Mouse (Mus musculus) 3T3-L1 (cell line): ENCODE results near the gene Jag2.

Source experiments
- DNase-seq: peaks from one replicate; pipeline ENCODE4 v3.0.0-alpha.2; 2015; ENCODE audit warnings: low read depth, low spot score

The Jag2 gene

DNA sequence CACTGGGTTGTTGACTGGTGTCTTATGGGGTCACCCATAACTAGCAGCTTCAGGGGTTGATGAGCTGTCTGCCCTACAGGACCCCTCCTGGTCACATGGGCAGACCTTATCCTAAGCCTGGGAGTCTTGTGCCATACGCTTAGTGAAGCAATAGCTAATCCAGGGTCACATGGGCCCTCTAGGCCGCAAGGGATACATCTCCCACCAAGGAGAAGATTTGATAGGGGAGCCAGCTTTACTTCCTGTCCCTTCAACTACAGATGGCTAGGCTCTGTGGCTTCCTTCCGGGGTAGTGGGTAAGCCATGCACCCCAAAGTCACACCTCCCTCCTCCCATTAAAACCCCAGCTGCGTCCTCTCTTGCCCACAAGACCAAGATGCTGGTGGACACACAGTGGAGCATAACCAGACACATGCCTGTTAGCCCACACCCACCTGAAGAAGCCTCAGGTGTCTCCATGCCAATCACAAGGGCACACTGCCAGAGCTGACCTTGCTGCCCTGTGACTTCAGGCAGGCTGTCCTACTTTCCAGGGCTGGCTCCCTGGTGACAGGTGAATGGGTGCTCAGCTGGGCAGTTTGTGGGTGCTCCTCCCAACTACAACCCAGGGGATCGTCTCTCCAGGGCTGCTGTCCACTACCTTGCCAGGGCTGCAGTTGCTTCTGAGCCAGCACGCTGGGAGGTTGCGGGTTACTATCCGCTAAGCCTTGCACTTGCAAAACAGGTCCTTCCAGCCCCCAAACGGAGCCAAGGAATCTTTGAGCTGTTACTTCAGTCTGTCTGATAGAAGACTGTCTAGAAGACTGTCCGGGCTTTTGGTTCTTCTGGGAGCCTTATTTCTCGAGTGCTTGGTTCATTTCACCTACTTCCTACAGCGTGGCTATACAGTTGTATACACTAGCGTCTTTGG, 61.1 kb downstream of the Jag2 start, which contains the start of gene Gpr132:
Gpr132 (minus strand) TSS at position 51 of the 910 bp plus-strand sequence.
- no peak for DNase-seq

DNA sequence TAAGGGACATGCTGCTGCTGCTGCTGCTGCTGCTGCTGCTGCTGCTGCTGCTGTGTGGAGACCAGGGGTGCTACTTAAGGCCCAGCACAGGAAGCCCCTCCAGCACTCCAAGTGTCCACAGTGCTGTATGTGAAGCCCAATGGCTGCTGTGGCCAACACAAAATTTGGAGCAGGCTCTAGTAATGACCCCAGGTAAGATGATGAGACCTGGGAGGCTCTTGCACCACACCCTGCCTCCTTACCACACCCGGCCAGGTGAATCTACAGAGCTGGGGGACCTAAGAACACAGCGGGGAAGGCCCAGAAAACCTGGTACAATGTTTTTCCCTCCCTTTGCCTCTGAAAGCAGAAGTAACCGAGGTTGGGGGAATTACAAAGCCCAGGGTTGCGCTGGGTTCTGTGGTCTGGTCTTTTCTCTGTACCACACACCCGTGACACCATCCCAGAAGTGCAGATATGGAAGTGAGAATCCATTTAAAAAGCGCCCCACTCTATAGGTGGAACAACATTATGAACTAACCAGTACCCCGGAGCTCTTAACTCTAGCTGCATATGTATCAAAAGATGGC, 62.4 kb downstream of the Jag2 start:
- no peak for DNase-seq

DNA sequence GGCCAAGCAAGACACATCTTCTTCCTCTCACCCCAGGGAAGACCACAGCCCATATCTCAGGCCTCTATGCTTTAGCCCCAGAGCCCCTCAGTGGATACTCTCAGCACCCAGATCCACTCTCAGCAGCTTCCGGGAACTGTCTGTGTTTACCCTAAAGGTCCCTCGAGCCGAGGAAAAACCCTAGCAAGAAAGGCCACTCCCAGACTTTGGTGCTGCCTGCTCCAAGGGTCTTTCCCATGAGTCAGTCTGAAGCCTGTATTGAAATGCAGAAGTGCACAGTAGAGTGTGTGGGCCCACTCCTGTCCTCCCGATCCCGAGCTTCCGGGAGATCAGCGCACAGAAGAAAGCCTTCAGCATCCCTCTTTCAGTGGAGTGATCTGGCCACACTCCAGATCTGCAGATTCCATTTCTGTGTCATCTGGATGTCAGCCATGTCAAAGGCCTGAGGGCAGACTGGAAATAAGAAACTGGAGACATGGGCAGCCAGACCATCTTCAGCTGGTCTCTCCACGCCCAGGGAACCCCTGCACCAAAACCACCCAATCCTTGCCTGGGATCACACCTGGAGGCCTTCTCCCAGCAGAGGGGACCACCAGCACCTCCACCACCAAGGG, 63.0 kb downstream of the Jag2 start:
- peak; percentile 93 for DNase-seq

DNA sequence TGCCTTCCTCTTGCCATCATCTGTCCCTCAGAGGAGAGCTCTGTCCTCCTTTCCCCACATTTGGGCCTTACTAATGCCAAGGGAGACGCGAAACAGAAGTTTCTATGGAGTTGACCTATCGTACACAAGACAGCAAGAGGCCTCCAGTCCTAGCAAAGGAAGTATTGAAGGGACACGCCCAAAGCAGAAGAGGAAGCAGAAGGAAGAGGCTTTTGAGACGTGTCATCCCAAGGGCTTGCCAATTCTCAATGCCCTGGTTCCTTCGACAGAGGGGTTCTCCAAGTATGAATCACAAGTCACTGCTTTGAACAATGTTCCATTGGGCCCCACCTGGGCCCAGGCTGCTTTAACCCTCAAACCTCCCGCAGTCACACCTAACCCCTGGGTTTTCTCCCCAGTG, 64.8 kb downstream of the Jag2 start:
- DNase-seq = peak; percentile 79

DNA sequence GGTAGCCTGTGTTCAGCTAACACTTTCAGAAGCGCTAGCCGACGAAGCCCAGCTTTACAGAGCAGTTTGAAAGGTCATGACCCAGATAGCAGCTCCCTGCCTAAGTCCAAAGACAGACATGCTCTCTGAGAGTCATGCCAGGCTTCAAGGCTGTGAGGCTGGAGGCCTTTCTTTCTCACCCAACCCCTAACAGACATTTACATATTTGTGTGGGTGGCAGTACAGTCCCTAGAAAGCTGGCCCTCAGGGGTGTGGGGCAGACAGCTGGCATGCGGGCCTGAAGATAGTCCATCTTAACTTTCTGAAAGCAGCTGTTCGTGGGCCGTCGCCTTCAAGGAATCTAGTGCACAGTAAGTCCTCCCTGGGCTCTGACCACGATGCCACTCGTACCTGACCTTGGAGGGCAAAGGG, 67.7 kb downstream of the Jag2 start:
- no peak for DNase-seq

DNA sequence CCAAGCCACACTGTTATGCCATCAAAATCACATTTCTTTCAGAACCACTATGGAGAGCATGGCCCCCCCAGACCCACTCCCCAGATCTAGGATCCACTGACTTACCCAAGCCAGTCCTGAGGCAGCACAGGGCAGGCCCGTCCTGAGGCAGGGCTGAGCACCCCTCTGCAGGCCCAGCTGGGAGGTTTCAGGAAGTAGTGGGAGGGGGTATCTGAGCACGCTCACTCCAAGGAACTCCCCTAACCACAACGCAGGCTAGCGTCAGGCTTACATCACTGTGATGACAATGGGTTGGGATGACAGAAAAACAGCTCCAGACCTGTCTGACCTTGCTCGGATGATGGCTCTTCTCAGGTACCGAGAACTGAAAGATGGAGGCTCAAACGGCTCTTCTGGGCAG, 68.8 kb downstream of the Jag2 start:
- DNase-seq = no peak

DNA sequence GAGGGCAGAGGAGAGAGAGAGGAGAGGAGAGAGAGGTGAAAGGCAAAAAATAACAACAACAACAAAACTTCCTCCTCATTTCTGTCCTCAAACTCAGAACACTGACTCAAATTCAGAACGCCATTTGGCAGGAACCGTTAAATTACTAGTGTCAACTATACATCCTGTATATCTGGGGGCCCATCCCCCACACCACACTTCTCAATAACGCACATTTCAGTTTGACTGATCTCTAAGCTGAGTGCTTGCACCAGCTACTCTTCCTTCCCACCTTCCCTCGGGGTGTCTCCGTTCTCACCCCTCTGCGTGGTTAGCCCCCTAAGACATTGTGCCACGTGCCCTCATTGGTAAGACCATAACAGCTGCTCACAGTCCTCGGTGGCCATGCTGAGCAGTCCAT, 69.6 kb downstream of the Jag2 start:
- DNase-seq = no peak

DNA sequence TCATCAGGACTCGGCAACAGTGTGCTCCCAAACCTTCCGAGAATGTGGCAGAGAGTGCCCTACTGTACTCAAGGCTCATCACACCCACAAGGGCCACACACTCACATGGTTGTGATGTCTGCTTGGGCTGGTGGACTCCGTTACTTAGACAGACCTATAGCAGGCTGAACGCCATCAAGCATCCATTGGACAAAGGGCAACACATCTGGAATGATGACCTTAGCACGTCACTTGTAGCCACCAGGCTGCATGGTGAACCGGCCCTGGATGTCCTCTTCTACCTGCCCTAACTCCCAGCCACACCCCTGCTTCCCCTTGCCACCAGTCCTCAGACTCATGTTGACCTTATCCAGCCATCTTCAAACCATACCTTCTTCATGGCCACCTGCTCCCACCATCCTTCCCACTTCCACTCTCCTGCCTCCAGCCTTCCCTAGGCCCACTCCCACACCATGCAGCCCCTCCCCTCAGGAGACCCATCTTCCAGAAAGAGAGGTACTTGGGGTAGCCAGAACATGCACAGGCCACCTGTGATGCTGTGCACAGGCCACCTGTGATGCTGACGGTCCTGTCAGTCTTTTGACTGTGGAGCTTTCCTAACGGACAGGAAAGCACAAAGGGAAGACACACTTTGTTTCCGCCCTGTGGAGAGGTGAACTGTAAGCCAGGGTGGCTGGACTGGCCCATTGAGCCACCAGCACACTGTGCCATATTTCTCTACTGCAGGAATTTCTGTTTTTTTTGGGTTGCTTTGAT, 70.8 kb downstream of the Jag2 start:
- DNase-seq = no peak
